Mouse (Mus musculus) adrenal gland, adult 8-10 months (tissue): ENCODE results near the gene Tesmin. TPM values are rescaled to one million over a fixed set of nuclear protein-coding genes. Genes with fewer than 3 reads are reported as not detected.

ENCODE experiments used
- DNase-seq: peaks from one replicate; pipeline ENCODE4 v3.0.0; 2022
- total RNA-seq, 4 experiments: library from RNA; stranded (reverse); gene quantifications; 2 replicates each; pipeline ENCODE4 v1.2.4; 2022

Tesmin gene
- under 1 TPM; 0.23 to 0.91 (median 0.31) TPM for total RNA-seq

- peak; percentile 88 for DNase-seq
Observed at GRCm38 (mm10) chr19:3388629-3389057, at the start of gene Tesmin. Tesmin (plus strand) TSS chr19:3388857.

GRCm38 (mm10) chr19:3339187-3339586 is 49.5 kb upstream of the Tesmin start:
- DNase-seq, result no peak

GRCm38 (mm10) chr19:3341021-3341420 is 47.6 kb upstream of the Tesmin start:
- no peak for DNase-seq

GRCm38 (mm10) chr19:3343929-3344328 is 44.7 kb upstream of the Tesmin start:
- no peak for DNase-seq

- no peak for DNase-seq
Observed at GRCm38 (mm10) chr19:3344636-3345544, 43.8 kb upstream of the Tesmin start.

- DNase-seq, result no peak
Observed at GRCm38 (mm10) chr19:3347784-3348183, 40.9 kb upstream of the Tesmin start.

- peak; percentile 73 for DNase-seq
Observed at GRCm38 (mm10) chr19:3353415-3354111, 35.1 kb upstream of the Tesmin start.

GRCm38 (mm10) chr19:3355096-3355495 is 33.6 kb upstream of the Tesmin start:
- no peak for DNase-seq

GRCm38 (mm10) chr19:3356516-3356915 is 32.1 kb upstream of the Tesmin start:
- DNase-seq, result no peak

GRCm38 (mm10) chr19:3357620-3358019 is 31.0 kb upstream of the Tesmin start:
- DNase-seq, result no peak

GRCm38 (mm10) chr19:3359841-3360588 is 28.6 kb upstream of the Tesmin start:
- no peak for DNase-seq

- DNase-seq, result no peak
Observed at GRCm38 (mm10) chr19:3363510-3363909, 25.1 kb upstream of the Tesmin start.

GRCm38 (mm10) chr19:3365089-3365488 is 23.6 kb upstream of the Tesmin start:
- no peak for DNase-seq

GRCm38 (mm10) chr19:3368276-3368675 is 20.4 kb upstream of the Tesmin start:
- no peak for DNase-seq

- DNase-seq, result no peak
Observed at GRCm38 (mm10) chr19:3373380-3373779, 15.3 kb upstream of the Tesmin start.

- DNase-seq, result no peak
Observed at GRCm38 (mm10) chr19:3374028-3374427, 14.6 kb upstream of the Tesmin start.

- DNase-seq, result no peak
Observed at GRCm38 (mm10) chr19:3375945-3376495, 12.6 kb upstream of the Tesmin start.

GRCm38 (mm10) chr19:3376966-3377715 is 11.5 kb upstream of the Tesmin start:
- DNase-seq, result peak; percentile 56

- no peak for DNase-seq
Observed at GRCm38 (mm10) chr19:3378614-3379013, 10.0 kb upstream of the Tesmin start.

- no peak for DNase-seq
Observed at GRCm38 (mm10) chr19:3388061-3388460, 596 bp upstream of the Tesmin start.

GRCm38 (mm10) chr19:3389089-3389488 is 432 bp downstream of the Tesmin start:
- peak; percentile 86 for DNase-seq

GRCm38 (mm10) chr19:3392384-3392783 is 3.7 kb downstream of the Tesmin start:
- no peak for DNase-seq
